Mouse (Mus musculus) kidney, adult 8-10 months (tissue): Measurements from ENCODE around the gene Ndrg4.

ENCODE experiments used
- DNase-seq, 2 experiments: peaks; one replicate each; pipeline ENCODE4 v3.0.0; 2022

Ndrg4 gene

GRCm38 (mm10) chr8:95738596-95738995 is 61.8 kb downstream of the Ndrg4 start:
- no peak for DNase-seq

DNA sequence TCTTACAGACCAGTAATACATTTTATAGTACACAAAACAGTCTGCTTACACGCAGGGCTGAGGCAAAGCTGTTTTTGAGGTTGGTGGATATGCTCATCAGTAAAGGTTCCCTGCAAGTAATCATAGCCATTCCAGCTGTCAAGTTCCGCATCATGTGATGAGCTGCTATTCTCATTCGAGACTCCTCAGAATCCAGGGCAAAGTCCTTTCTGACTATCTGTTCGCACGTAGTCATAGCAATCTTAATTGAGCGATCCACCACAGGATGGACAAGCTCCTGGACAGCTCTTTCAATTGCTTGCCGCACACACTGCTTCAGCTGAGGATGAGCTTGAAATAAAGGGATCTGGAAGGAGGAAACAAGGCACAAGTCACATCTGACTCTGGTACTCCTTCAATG is 65.0 kb downstream of the Ndrg4 start:
- DNase-seq, result peak in 1 of 2 experiments; percentile 16

DNA sequence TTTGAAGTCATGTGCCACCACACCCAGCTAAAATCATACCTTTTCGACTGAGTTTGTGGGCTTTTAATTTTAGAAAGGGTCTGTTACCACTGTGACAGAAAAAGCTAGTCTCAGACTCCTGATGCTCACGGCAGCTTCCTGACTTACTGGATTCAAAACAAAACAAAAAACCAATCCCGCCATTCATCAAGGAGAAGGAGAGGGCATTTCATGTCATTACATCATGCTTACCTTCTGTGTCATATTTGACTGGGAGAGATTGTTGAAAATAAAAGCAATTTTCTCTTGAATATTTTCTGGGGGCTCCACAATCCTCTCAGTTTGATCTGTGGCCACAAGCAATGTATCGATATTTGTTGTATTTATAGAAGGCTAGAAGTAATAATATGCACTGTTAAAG is 71.2 kb downstream of the Ndrg4 start:
- DNase-seq, result no peak

- no peak for DNase-seq
Measured at GRCm38 (mm10) chr8:95751924-95752323, 75.1 kb downstream of the Ndrg4 start.

GRCm38 (mm10) chr8:95760323-95760722 is 83.5 kb downstream of the Ndrg4 start:
- DNase-seq, result no peak

GRCm38 (mm10) chr8:95764133-95764532 is 87.4 kb downstream of the Ndrg4 start:
- DNase-seq, result no peak
